Mouse (Mus musculus) olfactory bulb, adult 2 months (tissue): ENCODE results near the gene Arpc2.

Source experiments
- CTCF ChIP-seq: fragments of 200-500 bp; IDR thresholded peaks from 2 replicates; pipeline ENCODE4 v1.5.1; 2012; ENCODE audit warnings: low read depth, mild to moderate bottlenecking, low read length, moderate library complexity; ENCODE audit not compliant: insufficient read depth
- POLR2A ChIP-seq: fragments of 200-500 bp; IDR thresholded peaks from 2 replicates; pipeline ENCODE4 v1.6.1; 2012; ENCODE audit warnings: mild to moderate bottlenecking, low read depth, low read length, moderate library complexity; ENCODE audit not compliant: insufficient read depth

GRCm38 (mm10) chr1:74313049-74313692 lies 77.3 kb downstream of the Arpc2 start:
- no peak for TF ChIP-seq CTCF
- TF ChIP-seq POLR2A = no peak
